Mouse (Mus musculus) embryonic fibroblast, embryonic 13.5 days (primary cell): ENCODE data around the gene Arhgap10.

Experiments
- CTCF ChIP-seq: IDR thresholded peaks from 2 replicates; pipeline ENCODE4 v1.5.1; 2011; ENCODE audit warnings: mild to moderate bottlenecking, control low read depth, low read length, moderate library complexity, borderline replicate concordance; ENCODE audit not compliant: insufficient read depth
- POLR2A ChIP-seq: IDR thresholded peaks from 2 replicates; pipeline ENCODE4 v1.6.1; 2011; ENCODE audit warnings: low read depth, mild to moderate bottlenecking, control low read depth, low read length, moderate library complexity

GRCm38 (mm10) chr8:77383671-77384070, 134.1 kb downstream of the Arhgap10 start:
- no peak for TF ChIP-seq POLR2A
- no peak for TF ChIP-seq CTCF
